Mouse (Mus musculus) myocyte (in vitro differentiated cells): ENCODE data around the gene Flad1. TPM values are rescaled to one million over a fixed set of nuclear protein-coding genes. Genes with fewer than 3 reads are reported as not detected.

Experiments
- H3K27me3 ChIP-seq: one replicate; pipeline ENCODE4 v1.6.1; 2011; ENCODE audit not compliant: control insufficient read depth, insufficient read depth, insufficient read length
- H3K36me3 ChIP-seq: one replicate; pipeline ENCODE4 v1.6.1; 2011; ENCODE audit not compliant: control insufficient read depth, insufficient read depth
- H3K4me2 ChIP-seq: one replicate; pipeline ENCODE4 v1.6.1; 2011; ENCODE audit warnings: low read depth, control low read depth
- H3K4me3 ChIP-seq: one replicate; pipeline ENCODE4 v1.5.1; 2011; ENCODE audit warnings: mild to moderate bottlenecking, control low read depth, moderate library complexity
- H3K79me2 ChIP-seq: one replicate; pipeline ENCODE4 v1.6.1; 2011; ENCODE audit not compliant: control insufficient read depth, insufficient read depth
- H3ac ChIP-seq: one replicate; pipeline ENCODE4 v1.6.1; 2011; ENCODE audit not compliant: control insufficient read depth, insufficient read length
- CEBPB ChIP-seq: IDR thresholded peaks from 2 replicates; pipeline ENCODE4 v1.6.1; 2011; ENCODE audit warnings: mild to moderate bottlenecking, moderate library complexity; ENCODE audit not compliant: poor library complexity, insufficient read depth, severe bottlenecking
- E2F4 ChIP-seq: IDR thresholded peaks from one replicate; pipeline ENCODE4 v1.6.1; 2011; ENCODE audit warnings: mild to moderate bottlenecking, control low read depth, moderate library complexity; ENCODE audit not compliant: insufficient read depth
- MAX ChIP-seq: IDR thresholded peaks from one replicate; pipeline ENCODE4 v1.6.1; 2011; ENCODE audit warnings: low read depth, mild to moderate bottlenecking, control low read depth
- MYOD1 ChIP-seq, 3 experiments: IDR thresholded peaks; one replicate each; pipeline ENCODE4 v1.6.1; 2011; ENCODE audit warnings: control low read depth in 2 of 3, low read depth in 2 of 3, mild to moderate bottlenecking in 2 of 3, moderate library complexity in 1 of 3; ENCODE audit not compliant: insufficient read length in 2 of 3, control insufficient read depth in 1 of 3
- MYOG ChIP-seq, 3 experiments: IDR thresholded peaks; one replicate each; pipeline ENCODE4 v1.6.1; 2011; ENCODE audit warnings: control low read depth in 2 of 3, low read depth in 2 of 3, mild to moderate bottlenecking in 2 of 3; ENCODE audit not compliant: insufficient read length in 2 of 3, control insufficient read depth in 1 of 3, insufficient read depth in 1 of 3
- POLR2A ChIP-seq: IDR thresholded peaks from one replicate; pipeline ENCODE4 v1.6.1; 2011; ENCODE audit warnings: low read depth, mild to moderate bottlenecking, control low read depth, moderate library complexity; ENCODE audit not compliant: insufficient read length
- POLR2AphosphoS2 ChIP-seq: IDR thresholded peaks from one replicate; pipeline ENCODE4 v1.6.1; 2011; ENCODE audit warnings: low read depth, control low read depth; ENCODE audit not compliant: insufficient read length
- REST ChIP-seq: IDR thresholded peaks from one replicate; pipeline ENCODE4 v1.6.1; 2011; ENCODE audit warnings: mild to moderate bottlenecking, control low read depth, moderate library complexity; ENCODE audit not compliant: insufficient read depth, insufficient read length
- SRF ChIP-seq: IDR thresholded peaks from one replicate; pipeline ENCODE4 v1.6.1; 2011; ENCODE audit warnings: low read depth; ENCODE audit not compliant: control insufficient read depth, insufficient read length
- TCF12 ChIP-seq: IDR thresholded peaks from one replicate; pipeline ENCODE4 v1.6.1; 2011; ENCODE audit warnings: mild to moderate bottlenecking, control low read depth; ENCODE audit not compliant: poor library complexity, insufficient read depth, severe bottlenecking
- TCF3 ChIP-seq: IDR thresholded peaks from one replicate; pipeline ENCODE4 v1.6.1; 2011; ENCODE audit warnings: low read depth, control low read depth; ENCODE audit not compliant: insufficient read length
- USF1 ChIP-seq: IDR thresholded peaks from one replicate; pipeline ENCODE4 v1.6.1; 2011; ENCODE audit warnings: low read depth, mild to moderate bottlenecking, control low read depth, moderate library complexity
- polyA plus RNA-seq: library from polyadenylated mRNA; unstranded; fragments of >200 nt; fragmentation: generic; extraction: Trizol; gene quantifications from one replicate; pipeline ENCODE4 v1.2.1, GENCODE M21; 2012; ENCODE audit warnings: missing spikeins

Gene Flad1
- polyA plus RNA-seq, 1 experiment, result 19.8 TPM

GRCm38 (mm10) chr3:89356029-89356428, 55.6 kb downstream of the Flad1 start:
- no peak overlapping the region for H3K4me2 ChIP-seq
- H3K36me3 ChIP-seq, result no peaks in the 10 kb centered on the region
- TF ChIP-seq E2F4, result no peak
- no peak overlapping the region for H3ac ChIP-seq
- H3K27me3 ChIP-seq, result peaks cover 9% of the 10 kb centered on the region
- no peak overlapping the region for H3K4me3 ChIP-seq
- H3K79me2 ChIP-seq, result no peaks in the 10 kb centered on the region

- peaks cover 9% of the 10 kb centered on the region for H3K27me3 ChIP-seq
These were observed 56.2 kb downstream of the Flad1 start for GRCm38 (mm10) chr3:89355512-89355902.

GRCm38 (mm10) chr3:89354816-89355511, 56.7 kb downstream of the Flad1 start:
- no peaks in the 10 kb centered on the region for H3K36me3 ChIP-seq
- no peaks in the 10 kb centered on the region for H3K79me2 ChIP-seq
- TF ChIP-seq MAX, result no peak
- TF ChIP-seq MYOD1 (IDR thresholded peaks at IDR 0.05; ENCODE audit: control insufficient read depth in 1 of 3, insufficient read length in 2 of 3, low read depth in 2 of 3), result no peak
- no peak for TF ChIP-seq TCF3
- TF ChIP-seq REST, result no peak
- no peak for TF ChIP-seq CEBPB
- TF ChIP-seq POLR2AphosphoS2, result no peak
- TF ChIP-seq USF1, result no peak
- no peak for TF ChIP-seq MYOG (IDR thresholded peaks at IDR 0.05; ENCODE audit: control insufficient read depth in 1 of 3, insufficient read depth in 1 of 3, insufficient read length in 2 of 3, low read depth in 2 of 3)
- no peak for TF ChIP-seq E2F4
- no peak for TF ChIP-seq TCF12
- no peak for TF ChIP-seq POLR2A
- TF ChIP-seq SRF, result no peak
- peaks cover 9% of the 10 kb centered on the region for H3K27me3 ChIP-seq
- peak overlapping the region; percentile 4 for H3K4me2 ChIP-seq
- no peak overlapping the region for H3K4me3 ChIP-seq
- no peak overlapping the region for H3ac ChIP-seq

More at GRCm38 (mm10) chr3:89355512-89355902, 56.2 kb downstream of the Flad1 start:
- no peak overlapping the region for H3K4me3 ChIP-seq
- H3ac ChIP-seq, result no peak overlapping the region
- H3K79me2 ChIP-seq, result no peaks in the 10 kb centered on the region
- H3K36me3 ChIP-seq, result no peaks in the 10 kb centered on the region
- H3K4me2 ChIP-seq, result no peak overlapping the region
- no peak for TF ChIP-seq USF1
- TF ChIP-seq TCF12, result no peak
- no peak for TF ChIP-seq E2F4
- TF ChIP-seq POLR2AphosphoS2, result no peak
- TF ChIP-seq CEBPB, result no peak
- TF ChIP-seq MYOG (IDR thresholded peaks at IDR 0.05; ENCODE audit: control insufficient read depth in 1 of 3, insufficient read depth in 1 of 3, insufficient read length in 2 of 3, low read depth in 2 of 3), result no peak
- no peak for TF ChIP-seq SRF
- no peak for TF ChIP-seq MAX
- TF ChIP-seq TCF3, result no peak
- no peak for TF ChIP-seq MYOD1 (IDR thresholded peaks at IDR 0.05; ENCODE audit: control insufficient read depth in 1 of 3, insufficient read length in 2 of 3, low read depth in 2 of 3)
- TF ChIP-seq REST, result no peak
- TF ChIP-seq POLR2A, result no peak

- Histone ChIP-seq H3K4me2 (no peak overlapping the region), H3ac (no peak overlapping the region), H3K79me2 (no peaks in the 10 kb centered on the region), H3K27me3 (peaks cover 4% of the 10 kb centered on the region), H3K36me3 (no peaks in the 10 kb centered on the region), H3K4me3 (no peak overlapping the region)
- no peak for TF ChIP-seq E2F4
These were observed 60.4 kb downstream of the Flad1 start for GRCm38 (mm10) chr3:89351271-89351670.

Other genes with a start within 250 kb of the Flad1 start
- 22.2 TPM for gene Clk2, start 247.1 kb downstream of the Flad1 start, polyA plus RNA-seq
- gene Scamp3, start 234.4 kb downstream of the Flad1 start, polyA plus RNA-seq, result 127 TPM
- gene Fam189b, start 228.7 kb downstream of the Flad1 start, polyA plus RNA-seq, result 15.0 TPM
- 52.5 TPM for gene Gba, start 208.9 kb downstream of the Flad1 start, polyA plus RNA-seq
- gene Thbs3, start 196.7 kb downstream of the Flad1 start, polyA plus RNA-seq, result 5.9 TPM
- 114 TPM for gene Mtx1, start 184.8 kb downstream of the Flad1 start, polyA plus RNA-seq
- gene Muc1, start 182.8 kb downstream of the Flad1 start, polyA plus RNA-seq, result 0.37 TPM
- 371 TPM for gene Krtcap2, start 165.9 kb downstream of the Flad1 start, polyA plus RNA-seq
- 15.2 TPM for gene Trim46, start 165.6 kb downstream of the Flad1 start, polyA plus RNA-seq
- gene Dpm3, start 152.5 kb downstream of the Flad1 start, polyA plus RNA-seq, result 222 TPM
- gene Slc50a1, start 141.3 kb downstream of the Flad1 start, polyA plus RNA-seq, result 48.7 TPM
- 8.2 TPM for gene Efna1, start 130.7 kb downstream of the Flad1 start, polyA plus RNA-seq
- 1.8 TPM for gene Efna3, start 88.9 kb downstream of the Flad1 start, polyA plus RNA-seq
- gene Efna4, start 73.8 kb downstream of the Flad1 start, polyA plus RNA-seq, result 5.4 TPM
- 78.4 TPM for gene Adam15, start 61.9 kb downstream of the Flad1 start, polyA plus RNA-seq
- 0.01 TPM for gene Dcst2, start 49.9 kb downstream of the Flad1 start, polyA plus RNA-seq
- gene Dcst1, start 46.6 kb downstream of the Flad1 start, polyA plus RNA-seq, result 0.41 TPM
- gene Zbtb7b, start 17.1 kb downstream of the Flad1 start, polyA plus RNA-seq, result 47.0 TPM
- not detected for gene Lenep, start 9.1 kb downstream of the Flad1 start, polyA plus RNA-seq
- 113 TPM for gene Cks1b, start 6.5 kb upstream of the Flad1 start, polyA plus RNA-seq
- 95.5 TPM for gene Shc1, start 6.6 kb upstream of the Flad1 start, polyA plus RNA-seq
- 58.5 TPM for gene Pygo2, start 18.3 kb upstream of the Flad1 start, polyA plus RNA-seq
- 159 TPM for gene Pbxip1, start 24.8 kb upstream of the Flad1 start, polyA plus RNA-seq
- 67.9 TPM for gene Pmvk, start 42.7 kb upstream of the Flad1 start, polyA plus RNA-seq
- gene Kcnn3, start 108.3 kb upstream of the Flad1 start, polyA plus RNA-seq, result 0.68 TPM